Mouse (Mus musculus) forelimb bud, embryonic 11.5 days (tissue): Measurements from ENCODE around the gene Myo18b.
A peak's percentile ranks its signal among the peaks of the same experiment; 100 is the strongest.

Source experiments
- DNase-seq: peaks from one replicate; pipeline ENCODE4 v3.0.0-alpha.2; 2012; ENCODE audit warnings: low read depth, low spot score

Myo18b gene

DNA sequence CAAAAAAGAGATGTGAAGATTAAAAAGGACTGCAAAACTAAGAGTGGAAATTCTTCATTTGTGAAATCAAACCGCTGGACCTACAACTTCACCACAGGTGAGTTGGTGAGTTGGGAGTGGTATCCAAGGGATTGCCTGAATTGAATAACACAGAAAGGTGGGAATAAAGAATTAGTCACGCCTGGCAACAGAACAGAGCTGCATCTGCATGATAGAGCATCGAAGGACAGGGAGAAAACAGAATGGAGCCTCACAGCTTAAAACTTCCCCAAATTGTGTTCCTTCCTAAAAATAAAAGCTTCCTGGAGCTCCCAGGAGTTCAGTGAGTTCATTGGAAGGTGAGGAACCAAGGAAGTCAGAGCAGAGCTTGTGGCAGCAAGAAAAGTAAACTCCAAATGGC, 73.7 kb downstream of the Myo18b start:
- DNase-seq, result no peak

DNA sequence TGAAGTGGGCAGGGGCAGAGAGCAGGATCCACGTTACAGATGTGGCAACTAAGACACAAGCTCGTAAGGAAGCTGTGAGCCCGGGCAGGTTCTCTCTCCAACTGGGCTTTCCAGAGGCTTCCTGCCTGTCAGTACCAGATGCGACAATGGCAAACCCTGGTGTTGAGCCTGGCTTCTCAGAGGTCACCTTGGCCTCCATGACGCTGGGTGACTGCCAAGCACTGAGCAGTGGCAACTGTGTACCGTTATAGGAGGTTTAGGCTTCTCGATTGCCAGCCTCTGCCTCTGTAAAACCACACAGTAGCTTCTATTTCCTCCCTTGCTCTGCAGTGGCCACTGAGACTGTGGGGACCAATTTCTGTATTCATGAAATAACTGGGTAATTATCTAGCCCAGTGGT, 81.1 kb downstream of the Myo18b start:
- no peak for DNase-seq

DNA sequence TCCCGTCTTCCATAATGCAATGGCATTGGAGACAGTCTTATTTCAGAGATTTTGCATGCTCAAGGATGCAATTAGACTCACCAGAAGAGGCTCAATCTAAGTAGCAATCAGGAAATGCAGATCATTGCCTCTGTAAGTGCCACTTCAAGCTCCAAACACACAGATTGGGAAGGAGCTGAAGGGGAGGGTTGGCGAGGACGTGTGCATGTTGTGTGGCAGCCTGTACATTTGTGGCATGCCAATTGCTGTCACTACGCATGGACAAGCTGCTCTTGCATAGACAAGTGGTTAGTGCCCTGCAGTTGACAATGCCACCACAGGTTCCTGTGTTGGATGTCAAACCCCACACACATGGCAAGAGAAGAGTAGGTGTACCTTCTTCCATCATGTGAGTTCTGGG, 88.5 kb downstream of the Myo18b start:
- DNase-seq, result no peak

DNA sequence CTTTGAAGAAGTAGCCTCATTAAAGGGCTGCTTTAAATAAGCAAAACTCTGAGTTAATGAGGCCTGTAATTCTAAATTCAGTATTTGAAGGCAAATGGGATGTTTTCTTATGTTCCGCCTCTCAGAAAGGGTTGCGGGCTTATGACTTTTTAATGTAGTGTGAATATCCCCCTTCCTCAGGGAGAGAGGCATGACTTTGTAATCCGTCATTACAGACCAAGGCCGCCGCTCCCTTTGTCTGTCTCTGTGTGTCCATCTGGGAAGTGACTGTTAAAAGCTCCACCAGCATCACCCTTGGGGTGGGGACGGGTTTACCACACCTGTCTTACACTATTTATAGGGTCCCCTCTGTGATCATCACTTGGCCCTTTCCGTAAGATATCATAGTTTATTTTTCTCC, 100.1 kb downstream of the Myo18b start:
- no peak for DNase-seq

DNA sequence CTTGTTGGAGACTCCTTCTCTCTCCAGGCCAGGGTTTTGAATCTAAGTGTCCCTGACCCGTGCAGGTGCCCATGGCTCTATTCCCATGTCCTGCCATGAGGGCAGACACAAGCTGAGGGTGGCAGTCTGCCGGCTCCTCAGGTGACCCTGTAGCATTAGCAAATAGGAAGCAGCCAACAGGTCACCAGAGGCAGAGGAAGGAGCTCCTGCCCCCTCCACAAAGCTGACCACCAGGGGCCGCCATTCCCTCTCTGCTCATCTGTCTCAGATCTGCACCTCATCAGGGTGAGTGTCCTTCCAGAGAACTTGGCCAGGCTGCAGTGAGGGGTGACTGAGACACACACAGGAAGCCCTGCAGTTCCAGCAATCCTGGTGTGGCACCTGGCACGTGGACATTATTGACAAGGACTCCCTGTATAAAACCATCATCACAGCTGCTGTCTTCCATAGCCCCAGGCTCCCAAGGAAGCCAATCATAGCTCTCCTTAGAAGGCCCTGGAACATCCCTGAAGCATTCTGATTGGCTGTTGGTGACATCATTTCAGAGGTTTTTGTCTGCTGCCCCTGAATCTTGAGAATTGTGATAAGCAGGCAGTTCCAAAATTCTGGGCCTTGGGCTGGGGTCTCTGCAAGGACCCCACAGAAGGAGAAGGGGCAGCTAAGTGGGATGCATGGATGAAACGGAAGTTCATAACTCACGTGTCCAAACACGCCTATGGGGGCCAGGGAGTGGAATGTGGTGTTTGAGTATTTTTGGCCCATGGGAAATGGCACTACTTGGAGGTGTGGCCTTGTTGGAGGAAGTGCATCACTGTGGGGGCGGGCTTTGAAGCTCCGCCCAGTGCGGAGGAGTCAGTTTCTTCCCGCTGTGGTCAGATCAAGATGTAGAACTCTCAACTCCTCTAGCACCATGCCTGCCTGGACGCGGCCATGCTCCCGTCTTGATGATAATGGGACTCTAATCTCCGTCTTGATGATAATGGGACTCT, 104.1 kb downstream of the Myo18b start:
- no peak for DNase-seq

DNA sequence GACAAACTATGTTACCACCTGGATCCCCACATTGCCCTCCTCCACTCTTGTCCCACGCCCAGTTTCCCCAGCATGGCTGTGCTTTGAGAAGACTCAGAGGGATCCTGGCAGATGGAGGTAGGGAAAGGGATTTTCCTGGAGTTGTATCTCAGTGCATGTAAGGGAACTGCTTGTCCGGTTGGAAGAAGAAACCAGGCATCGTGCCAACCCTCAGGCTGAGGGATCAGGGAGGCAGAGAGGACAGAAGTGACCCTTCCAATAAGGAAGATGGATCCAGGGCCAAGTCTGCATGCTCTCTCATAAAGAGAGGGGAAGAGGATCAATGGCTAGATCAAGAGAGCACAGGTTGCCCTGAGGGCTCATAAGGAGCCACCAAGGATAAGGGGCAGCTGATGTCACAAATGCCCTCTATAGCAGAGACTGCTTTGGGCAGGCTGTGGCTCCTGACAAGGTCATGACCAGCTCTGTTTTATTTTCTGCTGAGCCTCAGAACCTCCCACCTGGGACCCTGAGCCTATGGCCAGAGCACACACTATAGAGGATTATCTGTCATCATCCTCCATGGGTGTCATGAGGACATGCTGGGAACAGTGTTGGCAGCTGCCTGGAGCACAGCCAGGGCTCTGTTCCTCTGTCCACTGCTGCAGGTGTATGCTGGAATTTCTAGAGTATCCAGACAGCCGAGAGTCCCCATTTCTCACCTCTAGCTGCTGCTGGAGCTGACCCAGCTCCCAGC, 105.6 kb downstream of the Myo18b start:
- DNase-seq, result no peak

DNA sequence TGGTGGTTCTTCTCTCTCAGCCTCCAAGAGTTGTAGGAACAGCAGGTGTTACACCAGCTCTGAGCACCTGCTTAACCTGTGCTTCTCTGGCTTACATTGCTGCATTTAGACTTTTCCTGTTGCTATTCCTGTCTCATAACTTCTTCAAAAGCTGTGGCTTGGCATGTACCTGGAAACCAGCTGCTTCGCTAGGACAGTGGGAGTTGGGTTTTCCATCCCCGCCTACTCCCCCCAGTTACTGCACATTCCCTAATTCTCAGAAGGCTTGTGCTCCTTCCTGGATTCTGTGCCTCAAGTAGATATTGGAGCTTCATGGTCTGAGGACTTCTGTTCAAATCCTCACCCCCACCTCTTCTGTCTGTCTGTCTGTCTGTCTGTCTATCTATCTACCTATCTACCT, 107.7 kb downstream of the Myo18b start:
- DNase-seq, result no peak

DNA sequence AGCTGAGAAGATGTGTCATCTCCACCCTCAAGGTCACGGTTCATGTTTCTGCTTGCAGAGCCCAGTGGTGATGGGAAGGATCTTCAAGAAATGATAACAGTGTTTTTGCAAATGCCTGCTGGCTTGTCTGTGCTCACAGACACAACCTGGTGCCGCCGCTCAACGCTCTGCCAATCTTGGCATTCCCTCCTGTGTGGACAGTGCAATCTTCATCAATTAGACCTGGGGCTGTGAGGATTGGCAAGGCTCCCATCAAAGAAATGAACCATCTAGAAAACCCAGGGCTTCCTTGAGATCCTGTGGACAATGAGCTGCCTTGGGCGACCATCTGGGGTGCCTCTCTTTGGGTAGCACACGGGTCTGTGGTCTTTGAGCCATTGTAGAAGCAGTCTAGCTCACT, 109.4 kb downstream of the Myo18b start:
- DNase-seq, result no peak

DNA sequence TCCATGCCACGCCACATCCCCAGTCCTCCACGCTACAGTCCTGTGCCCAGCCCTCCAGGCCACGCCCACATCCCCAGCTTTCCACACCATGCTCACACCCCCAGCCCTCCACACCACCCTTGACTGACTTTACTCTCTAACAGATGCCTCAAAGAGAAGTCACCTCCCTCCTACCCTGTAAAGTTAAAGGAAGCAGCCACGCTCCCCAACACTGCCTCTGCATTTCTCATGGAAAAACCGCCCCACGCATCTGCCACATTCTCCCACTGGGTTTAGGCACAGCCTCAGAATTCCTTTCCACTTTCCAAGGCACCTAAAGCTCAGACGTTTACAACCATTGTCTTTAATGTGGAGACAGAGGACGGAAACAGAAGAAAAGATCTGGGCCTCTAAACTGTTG, 110.1 kb downstream of the Myo18b start:
- no peak for DNase-seq

DNA sequence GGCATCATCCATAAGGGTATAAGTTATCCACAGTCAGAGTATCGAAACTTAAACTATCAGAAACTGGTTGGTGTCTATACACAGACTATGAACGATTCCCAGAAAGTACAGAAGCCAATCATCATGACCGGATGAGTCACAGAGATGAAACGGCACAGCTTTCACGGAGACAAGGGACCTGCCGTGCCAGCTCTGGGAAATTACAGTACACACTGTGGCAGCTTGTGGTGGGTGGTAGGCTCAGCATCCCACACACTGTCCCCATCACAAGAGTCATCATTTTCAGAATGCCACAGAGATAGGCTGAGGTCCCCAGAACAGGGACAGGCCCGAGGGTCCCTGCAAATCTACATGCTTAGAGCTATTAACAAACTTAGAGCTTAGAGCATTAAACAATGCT, 114.4 kb downstream of the Myo18b start:
- no peak for DNase-seq

DNA sequence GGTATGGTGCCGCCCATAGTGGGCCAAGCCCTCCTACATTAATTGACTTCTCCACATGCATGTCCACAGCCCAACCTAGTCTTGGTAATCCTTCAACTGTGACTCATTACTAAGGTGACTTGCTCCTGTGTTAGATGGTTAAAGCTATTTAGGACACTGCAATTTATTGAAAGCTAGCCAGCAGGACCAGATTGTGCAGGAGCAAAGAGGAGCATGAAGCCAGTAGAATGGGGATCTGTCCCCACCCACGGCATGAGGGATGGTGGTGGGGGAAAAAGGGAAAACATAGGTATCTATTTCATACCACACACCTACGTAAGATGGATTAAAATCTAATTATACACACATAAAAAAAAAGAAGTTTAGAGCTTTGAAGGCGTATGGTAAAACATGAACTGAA, 114.9 kb downstream of the Myo18b start:
- no peak for DNase-seq

DNA sequence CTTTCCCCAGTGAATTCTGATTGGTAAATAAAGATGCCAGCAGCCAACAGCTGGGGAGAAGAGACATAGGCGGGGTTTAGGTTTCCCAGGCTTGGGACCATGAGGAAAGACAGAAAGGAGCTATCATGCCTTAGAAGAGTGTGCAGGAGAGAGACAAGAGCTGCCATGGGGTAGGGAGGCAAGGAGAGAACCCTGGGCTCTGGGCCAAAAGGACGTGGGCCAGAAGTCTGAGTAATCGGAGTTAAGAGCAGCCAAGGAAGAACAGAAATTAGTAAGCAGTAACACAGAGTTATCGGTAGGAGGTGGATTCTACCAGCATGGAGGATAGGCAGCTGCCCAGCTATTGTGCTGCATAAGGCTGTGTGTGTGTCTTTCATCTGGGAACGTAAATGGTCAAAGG, 115.8 kb downstream of the Myo18b start:
- DNase-seq, result no peak

DNA sequence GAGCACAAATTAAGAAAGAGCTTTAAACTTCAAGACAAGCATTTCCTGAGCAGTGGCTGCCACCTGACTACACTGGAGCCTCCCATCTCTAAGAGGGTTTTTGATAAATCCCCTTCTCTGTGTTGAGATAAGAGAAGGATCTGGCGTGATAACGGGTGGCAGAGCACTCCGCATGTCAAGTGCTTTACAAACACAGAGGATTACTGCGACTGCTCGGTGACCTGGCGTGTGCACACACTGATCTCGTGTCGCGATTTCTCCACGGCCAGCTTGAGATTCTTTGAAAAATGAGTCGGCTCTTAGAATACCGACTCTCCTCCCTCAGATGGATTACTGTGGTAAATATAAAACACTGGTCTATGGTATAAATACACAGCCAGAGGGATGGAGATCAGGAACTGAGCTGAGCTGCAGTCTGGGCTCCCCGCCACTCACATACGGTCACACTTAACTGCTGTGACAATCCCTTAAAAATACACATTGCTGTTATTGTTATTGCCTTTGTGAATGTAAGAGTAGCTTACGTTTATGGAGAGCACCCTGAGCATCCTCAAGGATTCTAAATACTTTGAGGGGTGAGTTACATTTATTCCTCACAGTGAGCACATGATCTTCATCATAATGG, 119.3 kb downstream of the Myo18b start:
- no peak for DNase-seq

DNA sequence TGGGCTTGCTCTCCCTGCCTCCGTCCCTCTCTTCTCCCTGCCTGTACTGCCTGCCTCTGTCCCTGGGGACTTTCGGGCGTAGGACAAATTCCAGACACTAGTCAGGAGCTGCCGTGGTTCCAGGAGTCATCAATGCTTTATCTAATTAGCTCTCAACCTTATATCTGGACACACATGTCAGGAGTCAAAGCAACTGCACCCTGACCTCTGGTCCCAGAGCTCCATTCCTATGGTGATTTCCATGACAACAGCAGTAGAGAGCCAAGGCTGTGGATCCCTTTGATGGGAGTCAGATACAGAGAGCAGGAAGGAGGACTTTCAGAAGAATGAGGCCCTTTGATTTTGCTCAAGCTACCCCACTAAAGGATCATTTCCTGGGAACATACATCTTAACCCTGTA, 122.7 kb downstream of the Myo18b start:
- DNase-seq, result no peak

DNA sequence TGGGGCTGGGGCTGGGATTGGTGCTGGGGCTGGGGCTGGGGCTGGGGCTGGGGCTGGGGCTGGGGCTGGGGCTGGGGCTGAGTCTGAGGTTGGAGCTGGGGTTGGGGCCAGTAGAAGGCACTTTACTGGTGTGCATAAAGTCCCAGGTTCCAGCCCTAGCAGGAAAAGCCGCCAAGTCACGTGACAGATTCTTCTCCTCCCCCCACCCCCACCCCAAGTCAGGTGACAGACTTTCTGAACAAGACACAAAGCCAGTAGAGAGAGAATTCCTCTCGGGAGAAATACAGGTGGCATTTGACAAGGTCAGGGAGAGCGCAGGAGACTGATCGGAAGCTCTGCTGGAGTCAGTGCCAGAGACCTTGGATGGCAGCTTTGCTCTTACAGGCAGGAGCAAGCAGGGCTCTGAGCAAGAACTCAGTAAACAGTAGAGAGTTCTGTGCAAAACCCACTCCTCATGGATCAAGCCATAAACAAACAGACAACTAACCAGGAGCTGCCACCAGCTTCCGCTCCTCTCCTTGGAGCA, 124.7 kb downstream of the Myo18b start:
- DNase-seq, result no peak

DNA sequence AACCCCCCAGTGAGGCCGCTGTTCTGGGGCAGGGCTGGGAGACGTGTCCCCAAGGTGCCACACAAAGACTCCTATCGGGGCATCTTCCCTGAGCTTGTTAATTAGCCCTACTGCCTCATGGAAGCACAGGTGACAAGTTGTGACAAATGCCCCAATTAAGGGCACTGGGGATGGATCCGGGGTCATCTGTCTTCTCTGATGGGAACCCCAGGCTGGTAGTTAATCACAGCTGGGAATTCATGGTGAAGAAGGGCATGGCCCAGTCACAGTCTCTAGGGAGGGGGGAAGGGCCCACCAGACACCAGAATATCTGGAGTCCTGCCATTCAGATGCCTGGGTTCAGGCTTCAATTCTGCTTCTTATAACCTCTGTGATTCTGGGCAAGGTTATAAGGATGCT, 126.4 kb downstream of the Myo18b start:
- no peak for DNase-seq

DNA sequence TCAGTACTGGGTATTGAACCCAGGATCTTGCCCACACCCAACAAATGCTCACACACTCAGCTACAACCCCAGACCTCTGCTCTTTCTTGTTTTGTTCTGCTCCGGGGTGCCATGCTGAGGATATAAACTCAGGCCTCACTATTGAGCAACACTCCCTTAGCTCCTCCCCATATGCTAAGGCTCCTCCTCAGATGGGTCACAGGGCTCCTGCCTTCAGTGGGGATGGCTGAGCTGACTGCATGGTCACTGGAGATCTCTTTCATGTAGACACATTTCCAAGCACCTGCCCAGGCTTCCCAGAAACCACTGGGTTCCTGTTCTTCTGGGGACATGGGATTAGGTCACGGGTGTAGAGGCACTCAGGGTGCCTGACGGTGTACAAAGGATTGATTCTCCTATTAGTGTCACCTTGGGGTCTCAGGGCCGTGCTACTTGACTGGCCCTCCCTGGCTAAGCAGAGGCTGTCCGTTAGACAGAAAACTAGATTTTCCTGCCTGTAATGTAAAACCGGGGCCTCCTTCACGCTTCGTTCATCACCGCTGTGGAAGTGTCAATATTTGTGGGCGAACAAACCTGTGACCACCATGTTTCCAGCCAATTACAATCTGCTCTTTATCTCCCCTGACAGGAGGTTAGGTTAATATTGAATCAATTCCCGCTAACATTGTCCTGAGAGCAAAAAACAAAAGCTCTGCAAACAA, 127.0 kb downstream of the Myo18b start:
- DNase-seq, result no peak

DNA sequence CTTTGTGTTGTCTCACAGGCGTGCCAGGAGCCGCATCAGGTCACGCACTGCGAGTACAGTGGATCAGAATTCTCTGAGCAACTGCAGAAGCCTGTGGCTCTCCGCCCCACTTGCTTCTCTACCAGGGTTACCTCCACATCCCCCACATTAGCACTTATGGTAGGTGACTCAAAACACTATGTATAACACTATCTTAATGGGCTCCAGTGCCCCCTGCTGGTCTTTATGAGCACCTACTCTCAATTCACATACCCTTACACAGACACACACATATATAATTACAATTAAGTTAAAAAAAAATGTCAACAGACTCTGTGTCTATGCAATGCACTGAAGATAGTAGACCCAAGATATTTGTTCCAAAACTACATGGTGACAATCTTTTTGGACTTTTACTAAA, 127.6 kb downstream of the Myo18b start:
- DNase-seq, result no peak

DNA sequence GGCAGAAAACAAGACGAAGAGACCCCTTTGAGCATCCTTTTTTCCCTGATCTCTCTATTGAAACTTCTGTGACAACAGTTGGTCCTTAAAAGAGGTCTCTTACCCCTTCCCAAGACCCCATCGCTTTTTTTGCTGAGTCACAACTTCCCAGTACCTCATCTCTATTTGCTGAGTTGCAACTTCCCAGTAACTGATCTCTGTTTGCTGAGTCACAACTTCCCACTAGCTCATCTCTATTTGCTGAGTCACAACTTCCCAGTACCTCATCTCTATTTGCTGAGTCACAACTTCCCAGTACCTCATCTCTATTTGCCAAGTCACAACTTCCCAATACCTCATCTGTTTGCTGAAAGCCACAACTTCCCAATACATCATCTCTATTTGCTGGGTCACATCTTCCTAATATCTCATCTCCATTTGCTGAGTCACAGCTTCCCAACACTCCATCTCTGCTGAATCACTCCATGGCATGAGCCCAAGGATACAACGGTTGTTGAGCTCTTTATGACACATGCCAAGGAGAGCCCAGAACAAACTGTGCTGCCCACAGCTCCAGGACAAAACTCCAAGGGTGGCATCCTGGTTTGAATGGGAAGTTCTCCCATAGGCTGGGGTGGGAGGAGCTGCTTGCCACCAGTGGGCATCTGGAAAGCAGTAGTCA, 134.6 kb downstream of the Myo18b start:
- DNase-seq, result no peak

DNA sequence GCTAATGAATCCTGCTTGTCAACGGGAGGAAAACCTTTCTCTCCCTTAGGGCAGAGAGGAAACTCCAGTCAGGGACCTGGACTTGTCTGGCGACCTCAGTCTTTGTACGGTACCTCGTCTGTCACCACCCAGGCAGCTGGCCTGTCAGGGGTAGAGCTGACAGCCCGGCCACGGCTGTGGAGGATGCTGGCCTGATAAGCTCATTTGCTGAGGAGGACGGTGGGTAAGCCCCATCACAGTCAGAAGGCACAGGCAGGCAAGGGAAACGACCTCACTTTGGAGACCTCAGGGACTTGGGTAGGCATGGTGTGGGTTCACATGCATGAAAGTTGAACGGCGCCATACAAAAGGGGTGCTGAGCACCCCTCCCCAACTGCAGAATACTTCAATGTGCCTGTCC, 140.6 kb downstream of the Myo18b start:
- DNase-seq, result no peak

DNA sequence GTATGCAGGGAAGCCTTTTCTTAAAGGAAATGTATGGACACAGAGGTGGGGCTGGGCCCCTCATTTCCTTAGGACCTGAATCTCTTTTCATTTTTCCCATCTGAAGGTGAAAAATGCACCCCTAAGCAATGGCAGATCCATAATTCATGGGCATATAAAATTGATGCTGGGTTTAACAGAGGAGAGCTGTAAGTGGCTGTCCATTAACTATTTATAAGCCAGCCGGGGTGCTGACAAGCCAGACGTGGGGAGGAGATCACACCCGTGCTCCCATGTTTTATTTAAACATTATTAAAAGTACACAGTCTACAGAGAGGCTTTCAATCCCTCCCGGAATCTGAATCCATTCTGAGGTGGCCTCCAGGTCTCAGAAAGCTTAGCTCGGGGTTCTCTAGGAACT, 146.5 kb downstream of the Myo18b start:
- DNase-seq, result peak; percentile 31
